Mouse (Mus musculus): ENCODE measurements around the gene Cspg4.
A peak's percentile ranks its signal among the peaks of the same experiment; 100 is the strongest.
"Not testable (repeated sequence)": the region's sequence is repeated elsewhere in the genome, so short reads cannot be mapped to it uniquely, and the experiment has no call there.

The Cspg4 gene

DNA sequence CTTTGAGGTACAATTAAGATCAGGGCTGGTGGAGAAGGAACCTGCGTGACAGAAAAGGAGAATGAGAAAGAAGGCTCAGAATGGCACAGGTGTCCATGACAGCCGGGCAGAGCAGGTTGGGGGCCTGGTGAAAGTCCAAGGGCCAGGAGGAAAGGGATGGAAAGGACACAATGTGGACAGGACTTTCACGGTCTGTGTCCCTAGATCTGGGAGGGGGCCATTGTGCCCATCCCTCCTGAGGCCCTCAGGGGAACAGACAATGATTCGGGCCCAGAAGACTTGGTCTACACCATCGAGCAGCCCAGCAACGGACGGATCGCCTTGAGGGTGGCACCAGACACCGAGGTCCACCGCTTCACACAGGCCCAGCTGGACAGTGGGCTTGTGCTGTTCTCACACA lies 27.3 kb downstream of the Cspg4 start:
- DNase-seq (ENCODE audit: low spot score) = no peak

DNA sequence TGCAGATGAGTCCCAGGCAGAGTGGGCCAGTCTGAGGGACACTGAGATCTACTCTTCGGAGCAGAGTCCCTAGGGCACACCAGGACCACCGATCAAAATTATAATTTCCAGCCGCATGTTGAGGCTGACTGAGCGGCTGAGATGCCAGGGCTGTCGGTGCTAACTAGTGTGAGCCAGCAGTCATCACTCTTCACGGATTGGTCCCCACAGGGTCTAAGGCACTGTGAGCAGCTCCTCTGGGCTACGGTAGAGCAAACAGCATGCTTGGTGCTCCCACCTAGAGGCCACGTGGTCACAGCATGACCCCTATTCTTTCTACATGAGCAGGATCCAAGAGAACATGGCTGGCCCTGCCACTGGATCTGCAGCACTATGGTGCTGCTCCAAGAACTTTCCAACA lies 28.5 kb downstream of the Cspg4 start:
- no peak for DNase-seq (ENCODE audit: low spot score)

DNA sequence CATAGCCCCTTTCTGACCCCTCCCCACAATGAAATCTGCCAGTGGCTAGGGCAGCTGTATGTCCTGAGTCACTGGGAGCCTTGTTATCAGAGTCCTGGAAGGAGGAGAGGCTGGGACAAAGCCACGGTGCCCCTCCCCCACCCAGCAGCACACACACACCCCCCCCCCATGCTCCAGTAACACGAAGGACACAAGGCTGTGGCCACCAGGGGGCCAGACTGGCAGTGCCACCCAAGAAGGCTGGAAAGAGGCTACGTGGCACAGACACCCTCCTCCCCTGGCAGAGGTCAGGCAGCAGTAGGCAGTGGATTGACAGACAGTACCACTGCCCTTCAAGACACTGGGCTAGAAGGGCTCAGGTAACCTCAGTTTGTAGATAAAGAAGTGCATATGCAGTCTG lies 29.2 kb downstream of the Cspg4 start:
- DNase-seq (ENCODE audit: low spot score) = peak; percentile 84

DNA sequence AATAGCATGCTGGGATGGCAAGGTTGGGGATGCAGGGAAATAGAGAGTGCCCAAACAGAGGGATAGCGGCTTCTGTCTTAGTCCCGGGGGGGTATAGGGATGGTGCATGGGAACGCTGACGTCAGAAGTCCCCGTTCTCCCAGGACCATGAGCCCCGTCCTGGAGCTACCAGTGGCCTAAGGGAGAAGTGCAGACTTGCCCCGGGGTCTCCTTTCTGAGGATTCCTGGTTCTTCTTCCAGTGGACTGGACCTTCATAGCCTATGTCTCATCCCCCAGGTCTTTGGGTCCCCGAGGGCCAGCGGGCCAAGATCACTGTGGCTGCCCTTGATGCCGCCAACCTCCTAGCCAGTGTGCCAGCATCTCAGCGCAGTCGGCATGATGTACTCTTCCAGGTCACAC lies 31.9 kb downstream of the Cspg4 start:
- DNase-seq (ENCODE audit: low spot score) = no peak

DNA sequence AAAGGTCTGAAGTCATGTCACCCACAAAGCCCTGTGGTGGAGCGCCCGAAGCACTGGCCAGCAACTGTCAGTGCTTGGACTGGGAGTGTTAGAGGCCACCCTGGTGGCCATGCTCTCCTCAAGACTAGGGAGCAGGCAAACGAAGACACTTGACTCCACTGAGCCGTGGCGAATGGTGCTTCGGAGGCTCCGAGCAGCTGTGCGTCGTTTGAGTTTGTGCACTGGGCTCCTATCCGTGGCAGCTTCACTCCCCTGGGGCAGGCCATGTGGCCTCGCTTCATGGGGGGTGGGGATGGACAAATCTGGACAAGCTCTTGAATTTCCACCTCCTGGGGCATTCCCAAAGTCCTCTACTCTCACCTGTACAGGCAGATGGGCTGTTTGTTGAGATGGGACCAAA lies 34.6 kb downstream of the Cspg4 start:
- no peak for DNase-seq (ENCODE audit: low spot score)

DNA sequence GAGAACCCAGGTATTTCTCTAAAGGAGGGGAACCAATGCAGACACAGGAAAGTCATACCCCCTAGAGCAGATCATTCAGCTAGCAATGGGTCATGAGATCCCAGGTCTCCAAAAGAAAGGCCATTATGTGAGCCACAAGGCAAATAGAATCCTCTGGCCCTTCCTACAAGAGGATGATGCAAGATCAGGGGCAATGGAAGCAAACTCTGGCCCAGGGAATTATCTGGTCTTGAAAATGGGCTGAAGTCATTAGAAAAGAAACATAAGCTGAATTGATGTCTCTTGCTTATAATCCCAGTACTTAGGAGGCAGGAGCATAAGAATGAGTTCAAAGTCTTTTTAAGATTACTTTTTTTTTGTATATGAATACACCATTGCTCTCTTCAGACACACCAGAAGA lies 35.2 kb downstream of the Cspg4 start:
- no peak for DNase-seq (ENCODE audit: low spot score)

DNA sequence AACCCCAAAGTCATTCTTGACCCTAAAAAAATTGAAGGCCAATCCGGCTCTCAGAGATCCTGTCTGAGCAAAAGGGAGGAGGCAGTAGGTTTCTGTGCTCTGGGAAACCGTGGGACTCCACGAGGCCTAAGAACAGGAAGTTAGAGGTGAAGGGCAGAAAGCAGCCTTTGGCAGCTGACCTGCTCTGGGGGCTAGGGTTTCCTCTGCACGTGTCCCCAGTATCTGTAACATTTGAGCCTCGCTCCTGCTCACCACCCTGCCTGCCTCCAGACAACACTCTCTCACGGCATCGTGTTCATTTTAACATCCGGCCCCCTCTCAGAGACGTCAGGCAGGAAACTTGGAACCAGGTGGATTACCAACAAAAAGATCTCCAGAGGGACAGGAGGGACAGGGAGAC lies 35.7 kb downstream of the Cspg4 start:
- DNase-seq (ENCODE audit: low spot score) = no peak

DNA sequence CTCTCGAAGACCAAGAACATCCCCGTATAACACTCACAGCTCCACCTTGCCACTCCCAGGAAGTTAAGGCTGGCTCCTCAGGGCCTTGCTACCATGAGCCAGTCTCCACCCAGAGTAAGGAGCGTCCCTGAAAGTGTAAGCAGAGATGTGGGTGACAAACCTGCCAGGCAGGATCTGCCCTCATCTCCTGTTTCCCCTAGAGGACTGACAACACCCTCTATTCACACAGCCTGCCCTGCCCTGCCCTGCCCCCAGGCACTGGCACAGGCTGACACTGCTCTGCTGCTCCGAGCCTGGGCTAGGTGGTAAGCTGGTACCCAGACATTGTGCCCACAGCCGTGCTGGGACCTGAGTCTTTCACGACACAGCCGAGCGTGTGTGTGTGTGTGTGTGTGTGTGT lies 36.4 kb downstream of the Cspg4 start:
- no peak for DNase-seq (ENCODE audit: low spot score)

DNA sequence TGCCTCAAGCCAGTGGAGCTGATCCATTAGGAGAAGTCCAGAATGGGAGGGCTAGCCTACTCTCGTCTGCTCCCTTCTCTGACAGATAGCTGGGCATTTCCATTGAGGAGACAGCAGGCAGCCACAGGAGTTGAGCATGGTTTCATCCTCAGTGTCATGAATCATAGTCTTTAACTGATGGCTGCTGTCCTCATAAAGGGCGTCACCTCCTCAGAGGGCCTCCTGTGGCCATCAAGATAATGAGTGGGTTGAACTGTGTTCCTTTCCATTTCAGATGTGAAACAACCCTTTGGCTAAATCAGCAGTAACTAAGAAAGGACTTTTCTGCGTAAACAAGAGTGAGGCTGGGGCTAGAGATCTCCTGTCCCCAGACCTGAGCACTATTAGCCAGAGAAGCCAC lies 38.8 kb downstream of the Cspg4 start:
- DNase-seq (ENCODE audit: low spot score) = no peak

DNA sequence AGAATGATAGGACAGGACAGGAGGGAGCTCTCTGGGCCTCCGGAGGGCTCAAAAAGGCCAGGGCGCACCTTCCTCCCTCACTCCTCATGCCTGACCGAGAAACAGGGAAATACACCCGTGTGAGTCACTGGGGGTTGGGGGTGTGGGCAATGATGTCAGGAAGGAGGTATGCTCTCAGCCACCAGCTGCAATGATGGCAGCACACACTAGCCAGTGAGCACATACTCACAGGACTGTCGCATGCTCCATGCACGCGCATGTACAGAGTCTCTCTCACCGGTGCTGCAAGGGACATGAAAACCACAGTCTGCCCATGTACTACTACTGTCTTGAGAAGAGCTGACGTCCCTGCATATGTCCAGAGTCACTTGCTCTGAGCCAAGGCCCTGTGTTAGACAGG lies 42.7 kb downstream of the Cspg4 start:
- no peak for DNase-seq (ENCODE audit: low spot score)

DNA sequence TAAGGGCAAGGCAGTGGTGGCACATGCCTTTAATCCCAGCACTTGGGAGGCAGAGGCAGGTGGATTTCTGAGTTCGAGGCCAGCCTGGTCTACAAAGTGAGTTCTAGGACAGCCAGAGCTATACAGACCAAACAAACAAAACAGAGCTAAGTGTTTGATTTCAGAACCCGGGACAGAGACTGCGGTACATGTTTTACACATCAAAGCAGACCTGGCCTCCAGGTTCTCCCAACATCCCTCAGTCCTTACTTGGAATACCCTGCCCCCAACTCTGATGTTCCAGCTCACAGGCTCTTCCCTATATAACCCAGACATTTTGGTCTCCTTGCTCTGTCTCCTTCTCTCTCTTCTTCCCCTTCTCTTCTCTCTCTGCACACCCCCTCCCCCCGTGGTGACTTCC lies 45.2 kb downstream of the Cspg4 start:
- not testable (repeated sequence) for DNase-seq (ENCODE audit: low spot score)

DNA sequence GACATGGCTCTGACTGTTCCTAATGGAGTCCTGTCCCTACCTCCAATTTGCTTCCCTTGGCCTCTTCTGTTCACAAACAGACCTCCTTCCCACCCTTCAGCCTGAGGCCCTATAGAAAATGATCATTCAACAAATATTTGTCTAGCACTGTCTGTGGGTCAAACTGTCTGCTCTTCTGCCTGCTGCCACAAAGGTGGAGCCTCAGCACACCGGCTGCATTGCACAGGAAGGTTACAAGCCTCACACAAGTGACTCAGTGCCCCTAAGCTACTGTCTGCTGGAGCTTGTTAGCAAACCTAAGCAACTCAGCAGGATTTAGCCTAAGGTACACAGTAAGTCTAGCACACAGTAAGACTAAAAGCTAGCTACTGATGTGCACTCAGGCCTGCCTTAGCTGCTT lies 46.2 kb downstream of the Cspg4 start:
- no peak for DNase-seq (ENCODE audit: low spot score)

DNA sequence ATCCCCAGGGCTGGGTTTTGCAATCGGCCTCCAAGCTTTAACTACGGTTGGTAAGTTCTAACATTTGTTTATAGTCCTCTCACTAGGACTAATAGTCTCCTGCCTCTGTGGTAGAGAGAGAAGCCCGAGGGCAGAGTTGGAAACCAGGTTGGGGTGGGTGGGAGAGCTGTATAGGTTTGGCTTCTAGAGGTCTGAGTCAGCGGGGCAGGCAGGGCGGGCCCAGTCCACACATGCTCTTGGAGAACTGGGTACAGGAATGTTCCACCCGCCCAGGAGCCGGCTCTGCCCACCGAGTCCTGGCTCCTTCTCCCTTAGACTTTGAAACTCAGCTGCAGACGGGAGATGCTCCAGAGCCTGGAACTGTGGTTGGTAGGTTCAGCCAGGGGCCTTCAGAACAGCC lies 49.2 kb downstream of the Cspg4 start:
- no peak for DNase-seq (ENCODE audit: low spot score)

DNA sequence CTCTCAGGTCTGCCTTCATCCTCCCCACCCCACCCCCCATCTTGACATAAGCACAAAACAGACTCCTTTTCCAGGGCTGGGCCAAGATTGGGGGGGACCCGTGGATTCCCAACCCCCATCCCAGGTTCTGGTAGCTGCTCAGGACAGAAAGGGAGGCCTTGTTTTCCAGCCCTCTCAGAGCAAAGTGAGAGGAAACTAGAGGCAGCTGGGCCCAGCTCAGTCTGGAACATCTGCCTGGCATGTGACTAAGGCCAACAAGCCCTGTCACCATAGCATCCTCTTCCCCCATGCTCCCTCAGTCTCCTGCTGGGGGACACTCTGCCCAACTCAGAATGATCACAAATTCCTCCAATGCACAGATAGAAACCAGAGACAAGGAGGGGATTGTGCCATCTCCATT lies 50.3 kb downstream of the Cspg4 start:
- DNase-seq (ENCODE audit: low spot score) = no peak

DNA sequence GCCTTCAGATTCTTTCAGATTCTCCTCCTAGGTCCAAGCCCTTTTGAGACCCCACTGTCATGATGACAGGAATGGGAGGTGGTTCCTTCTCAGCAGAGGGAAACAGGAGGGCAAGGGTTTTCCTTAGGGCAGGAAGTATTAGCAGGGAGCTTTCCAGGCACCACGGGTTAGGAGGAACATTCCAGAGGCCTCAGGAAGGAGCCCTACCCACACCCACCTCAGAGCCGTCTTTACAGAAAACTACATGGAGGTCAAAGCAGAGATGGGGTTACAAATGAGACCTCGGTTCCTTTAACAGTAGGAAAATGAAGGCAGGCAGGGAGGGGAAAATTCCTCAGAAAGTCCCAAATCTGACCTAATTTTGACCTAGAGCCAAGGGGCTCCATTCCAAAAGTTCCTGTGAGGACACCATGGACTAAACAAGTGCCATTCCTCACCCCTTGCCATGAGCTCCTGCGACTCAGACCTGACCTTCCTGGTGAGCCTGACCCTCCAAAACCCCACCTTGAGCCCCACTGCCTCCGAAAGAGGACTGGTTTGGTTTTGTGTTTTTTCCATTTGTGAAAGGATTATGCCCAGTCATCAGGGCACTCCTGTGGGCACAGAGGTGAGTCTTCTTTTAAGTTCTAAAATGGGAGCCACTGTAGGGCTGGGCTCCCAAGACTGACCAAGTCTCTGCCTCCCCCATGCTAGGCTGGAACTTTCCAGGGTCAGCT lies 51.0 kb downstream of the Cspg4 start:
- DNase-seq (ENCODE audit: low spot score) = no peak

DNA sequence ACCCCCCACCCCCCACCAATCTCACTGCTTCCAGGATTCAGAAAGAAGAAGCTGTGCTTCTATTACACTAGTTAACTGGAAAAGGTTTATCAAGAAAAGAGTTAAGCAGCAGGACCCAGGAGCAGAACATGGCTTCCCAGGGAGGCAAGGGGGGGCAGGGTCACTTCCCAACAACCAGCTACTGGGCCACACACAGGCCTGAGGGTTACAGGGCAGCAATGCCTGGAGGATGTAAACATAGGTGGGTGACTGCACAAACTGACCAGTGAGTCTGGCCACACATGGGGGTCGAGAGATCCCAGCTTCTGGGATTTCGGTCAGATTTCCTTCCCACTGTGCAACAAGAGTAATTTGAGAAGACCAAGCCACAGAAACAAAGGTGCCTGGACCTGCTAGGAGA lies 52.3 kb downstream of the Cspg4 start:
- no peak for DNase-seq (ENCODE audit: low spot score)

DNA sequence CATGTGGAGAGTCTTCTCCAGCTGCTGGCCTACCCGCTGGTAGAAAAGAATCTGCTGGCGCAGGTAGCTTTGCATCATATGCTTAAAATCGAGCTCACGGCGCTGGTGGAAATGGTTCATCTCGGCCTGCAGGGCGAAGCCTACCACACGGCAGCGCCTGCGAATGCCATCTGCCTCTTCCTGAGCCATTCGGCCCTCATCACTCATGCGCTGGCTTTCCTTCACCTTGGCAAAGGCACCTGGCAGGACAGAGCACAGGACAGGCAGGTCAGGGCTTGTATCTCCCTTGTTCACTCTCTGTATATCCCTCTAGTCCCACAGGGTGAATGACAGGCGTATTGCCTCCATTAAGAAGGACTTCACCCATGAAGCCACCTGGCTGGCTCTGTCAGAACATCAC lies 53.6 kb downstream of the Cspg4 start:
- DNase-seq (ENCODE audit: low spot score) = no peak

DNA sequence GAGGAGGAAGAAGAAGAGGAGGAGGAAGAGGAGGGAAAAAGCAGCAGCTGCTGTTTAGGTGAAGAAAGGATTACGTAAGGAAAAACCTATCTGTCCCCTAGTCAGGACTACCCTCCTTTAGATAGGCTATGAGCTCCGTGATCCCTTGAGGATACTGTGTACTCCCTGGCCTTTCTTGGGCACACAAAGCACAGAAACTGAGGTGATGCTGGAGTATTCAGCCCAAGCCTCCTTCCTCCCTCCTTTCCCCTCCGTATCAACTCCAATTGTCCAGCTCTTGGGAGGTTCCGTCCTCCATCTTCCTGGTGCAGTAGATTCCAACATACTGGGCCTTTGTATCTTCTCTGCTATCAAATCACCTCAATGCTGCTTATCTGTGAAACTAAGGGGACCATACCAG lies 57.9 kb downstream of the Cspg4 start:
- no peak for DNase-seq (ENCODE audit: low spot score)

DNA sequence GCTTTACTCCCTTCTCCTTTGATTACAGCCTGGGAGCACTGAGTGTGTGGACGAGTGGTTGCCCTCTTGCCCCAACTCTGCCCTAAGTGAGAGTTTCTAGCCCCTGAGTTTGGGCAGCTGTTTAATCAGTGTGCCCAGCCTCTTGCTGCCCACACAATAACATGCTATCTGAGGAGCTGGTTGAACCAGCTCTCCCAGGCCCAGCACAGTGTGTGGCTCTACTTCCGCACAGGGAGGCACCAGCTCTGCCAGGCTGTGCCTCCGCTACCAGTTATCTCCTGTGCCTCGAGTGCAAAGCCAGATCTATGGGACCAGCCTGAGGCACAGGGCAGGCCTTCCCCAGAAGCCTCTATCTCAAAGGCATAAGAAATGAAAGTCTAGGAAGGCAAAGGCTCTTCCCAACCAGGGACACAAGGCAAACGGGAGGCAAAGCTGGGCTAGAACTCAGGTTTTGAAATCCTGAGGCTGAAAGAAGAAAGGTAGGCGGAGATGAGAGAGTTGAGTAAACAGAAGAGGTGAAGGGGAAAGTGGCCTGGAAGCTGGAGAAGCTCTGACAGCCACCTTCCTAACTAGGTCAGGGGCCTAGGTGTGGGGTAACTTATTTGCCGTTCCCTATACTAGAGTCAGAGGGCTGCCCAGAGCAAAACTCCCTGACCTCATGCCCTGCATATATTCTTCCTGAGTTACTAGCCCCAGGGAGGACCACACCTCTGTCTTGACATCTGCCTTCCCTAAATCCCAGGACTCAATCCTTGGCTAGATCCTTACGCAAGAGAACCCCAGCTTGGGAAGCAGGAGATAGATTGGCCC lies 59.2 kb downstream of the Cspg4 start:
- no peak for DNase-seq (ENCODE audit: low spot score)

DNA sequence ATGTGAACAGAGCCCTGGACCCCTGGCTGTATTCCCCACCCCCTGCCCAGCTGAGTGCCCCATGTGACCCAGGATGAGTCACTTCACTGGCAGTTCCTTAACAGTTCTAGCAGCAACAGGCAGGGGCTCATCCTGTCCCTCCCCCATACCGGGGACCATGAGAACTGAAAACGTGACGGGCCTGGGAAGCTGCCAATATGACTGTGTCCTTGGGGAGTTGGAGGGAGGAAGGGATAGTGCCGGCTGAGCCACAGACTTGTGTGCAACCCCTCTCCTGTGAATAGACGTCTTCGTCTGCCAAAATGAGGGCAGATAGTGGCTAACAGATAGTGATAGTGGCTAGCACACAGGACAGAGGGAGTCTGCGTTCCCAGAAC lies 59.8 kb downstream of the Cspg4 start:
- peak; percentile 95 for DNase-seq (ENCODE audit: low spot score)

DNA sequence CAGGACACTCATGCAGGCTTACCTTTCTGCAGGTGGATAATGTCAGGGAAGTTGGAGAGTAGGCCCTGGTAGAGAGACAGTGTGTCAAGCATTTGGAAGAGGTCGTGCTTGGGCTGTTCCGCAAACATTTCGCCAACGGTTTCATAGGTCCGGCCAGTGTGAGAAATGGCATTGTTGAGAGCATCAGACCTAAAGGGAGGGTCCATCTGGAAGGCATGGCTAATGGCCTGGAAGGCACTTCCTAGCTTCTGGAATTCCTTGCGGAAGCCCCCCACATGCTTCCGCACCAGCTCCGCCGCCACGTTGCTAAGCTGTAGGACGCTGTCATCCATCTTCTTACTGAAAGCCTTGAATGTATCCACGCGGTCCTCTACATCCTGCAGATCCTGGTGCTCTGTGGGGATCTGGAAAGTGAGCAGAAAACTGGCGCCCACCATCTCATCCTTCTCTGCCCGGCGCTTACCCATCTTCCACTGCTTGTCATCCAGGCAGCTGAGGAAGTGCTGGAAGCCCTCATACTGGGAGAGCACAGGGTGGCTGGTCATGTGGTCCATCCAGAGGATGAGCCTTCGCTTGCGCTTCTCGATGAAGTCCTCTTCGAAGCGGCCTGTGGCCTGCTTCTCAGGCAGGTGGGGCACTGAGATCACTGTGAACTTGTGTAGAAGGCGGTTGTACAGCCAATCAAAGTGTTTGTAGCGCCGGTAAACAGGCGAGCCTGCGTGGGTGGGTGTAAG lies 60.6 kb downstream of the Cspg4 start:
- DNase-seq (ENCODE audit: low spot score) = peak; percentile 51

DNA sequence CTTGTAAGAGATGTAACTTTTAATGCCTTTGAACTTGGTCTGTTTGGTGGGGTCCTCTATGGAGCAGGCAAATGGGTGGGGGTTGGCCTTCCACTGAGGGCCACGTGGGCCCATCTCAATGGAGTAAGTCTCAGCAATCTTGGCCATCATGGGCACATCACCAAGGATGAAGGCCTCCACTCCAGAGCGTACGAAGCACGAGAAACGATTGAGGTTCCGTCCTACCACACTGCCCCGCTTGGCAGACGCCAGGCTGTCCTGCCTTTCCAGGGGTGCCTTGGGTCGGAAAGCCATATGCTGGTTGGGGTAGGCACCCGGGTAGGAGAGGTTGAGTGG lies 61.2 kb downstream of the Cspg4 start:
- DNase-seq (ENCODE audit: low spot score) = no peak

DNA sequence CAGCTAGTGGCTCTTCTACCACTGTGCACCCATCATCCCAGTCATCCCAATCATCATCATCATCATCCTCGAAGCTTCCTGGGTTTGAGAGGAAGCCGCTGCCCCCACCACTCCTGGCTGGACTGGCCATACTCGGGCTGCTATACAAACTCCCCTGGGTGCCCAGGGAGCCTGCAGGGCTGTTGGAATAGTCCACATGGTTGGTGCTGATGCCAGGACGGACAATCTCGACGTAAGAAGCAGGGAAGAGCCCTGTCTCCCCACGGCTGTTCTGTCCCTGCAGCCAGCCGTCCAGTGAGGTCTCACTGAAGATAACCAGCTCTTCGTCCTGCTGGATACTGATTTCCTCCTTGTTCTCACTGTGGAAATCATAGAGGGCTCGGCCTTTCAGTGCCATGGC lies 61.6 kb downstream of the Cspg4 start:
- DNase-seq (ENCODE audit: low spot score) = no peak

Measured in testis, postnatal 10 days (tissue).